Mouse (Mus musculus): Measurements from ENCODE around the gene Rpsa.
A peak's percentile ranks its signal among the peaks of the same experiment; 100 is the strongest.
"Not testable (repeated sequence)": the region's sequence is repeated elsewhere in the genome, so short reads cannot be mapped to it uniquely, and the experiment has no call there.

Rpsa gene

GRCm38 (mm10) chr9:120127538-120128251 lies at the start of gene Rpsa:
Rpsa (plus strand) TSS chr9:120127689.
- DNase-seq (ENCODE audit: low spot score in 2 of 2): peak; percentile 95 to 97

- DNase-seq (ENCODE audit: low spot score in 2 of 2): no peak
Measured at GRCm38 (mm10) chr9:120078241-120078640, 49.2 kb upstream of the Rpsa start.

- no peak for DNase-seq (ENCODE audit: low spot score in 2 of 2)
Measured at GRCm38 (mm10) chr9:120079901-120080300, 47.6 kb upstream of the Rpsa start.

GRCm38 (mm10) chr9:120080546-120081108 lies 46.9 kb upstream of the Rpsa start:
- peak; percentile 28 to 53 for DNase-seq (ENCODE audit: low spot score in 2 of 2)

GRCm38 (mm10) chr9:120081247-120081646 lies 46.2 kb upstream of the Rpsa start:
- DNase-seq (ENCODE audit: low spot score in 2 of 2): no peak

GRCm38 (mm10) chr9:120081967-120082366 lies 45.5 kb upstream of the Rpsa start:
- DNase-seq (ENCODE audit: low spot score in 2 of 2): peak in 1 of 2 experiments; percentile 11

GRCm38 (mm10) chr9:120082691-120083090 lies 44.8 kb upstream of the Rpsa start:
- DNase-seq (ENCODE audit: low spot score in 2 of 2): no peak

GRCm38 (mm10) chr9:120083158-120083894 lies 44.2 kb upstream of the Rpsa start:
- no peak for DNase-seq (ENCODE audit: low spot score in 2 of 2)

- no peak for DNase-seq (ENCODE audit: low spot score in 2 of 2)
Measured at GRCm38 (mm10) chr9:120084406-120084805, 43.1 kb upstream of the Rpsa start.

- no peak for DNase-seq (ENCODE audit: low spot score in 2 of 2)
Measured at GRCm38 (mm10) chr9:120089125-120089524, 38.4 kb upstream of the Rpsa start.

- DNase-seq (ENCODE audit: low spot score in 2 of 2): no peak
Measured at GRCm38 (mm10) chr9:120091086-120091485, 36.4 kb upstream of the Rpsa start.

- DNase-seq (ENCODE audit: low spot score in 2 of 2): no peak
Measured at GRCm38 (mm10) chr9:120091696-120092238, 35.7 kb upstream of the Rpsa start, which contains the start of gene Ccr8. Ccr8 (plus strand) TSS chr9:120092114.

GRCm38 (mm10) chr9:120093701-120094100 lies 33.8 kb upstream of the Rpsa start:
- no peak for DNase-seq (ENCODE audit: low spot score in 2 of 2)

GRCm38 (mm10) chr9:120095886-120096285 lies 31.6 kb upstream of the Rpsa start:
- DNase-seq (ENCODE audit: low spot score in 2 of 2): no peak

GRCm38 (mm10) chr9:120098682-120099081 lies 28.8 kb upstream of the Rpsa start:
- peak; percentile 65 to 80 for DNase-seq (ENCODE audit: low spot score in 2 of 2)

GRCm38 (mm10) chr9:120099304-120099703 lies 28.2 kb upstream of the Rpsa start:
- no peak for DNase-seq (ENCODE audit: low spot score in 2 of 2)

- DNase-seq (ENCODE audit: low spot score in 2 of 2): no peak
Measured at GRCm38 (mm10) chr9:120101165-120101564, 26.3 kb upstream of the Rpsa start.

- not testable (repeated sequence) for DNase-seq (ENCODE audit: low spot score in 2 of 2)
Measured at GRCm38 (mm10) chr9:120108953-120109352, 18.5 kb upstream of the Rpsa start.

GRCm38 (mm10) chr9:120110211-120111018 lies 17.1 kb upstream of the Rpsa start, which contains the start of gene Slc25a38:
Slc25a38 (plus strand) TSS chr9:120110374.
- DNase-seq (ENCODE audit: low spot score in 2 of 2): peak; percentile 93 to 96

- DNase-seq (ENCODE audit: low spot score in 2 of 2): no peak
Measured at GRCm38 (mm10) chr9:120111156-120111945, 16.1 kb upstream of the Rpsa start.

GRCm38 (mm10) chr9:120112472-120112871 lies 15.0 kb upstream of the Rpsa start:
- DNase-seq (ENCODE audit: low spot score in 2 of 2): no peak

Data from frontal cortex, postnatal 36 days (tissue).